Mouse (Mus musculus): ENCODE results near the gene Atxn1.

GRCm38 (mm10) chr13:45740369-45740768 is 224.4 kb downstream of the Atxn1 start:
- TF ChIP-seq CTCF (IDR thresholded peaks at IDR 0.05; ENCODE audit: insufficient read depth, low read length) (no peak), POLR2A (IDR thresholded peaks at IDR 0.05; ENCODE audit: borderline replicate concordance, extremely low read depth, low read depth, low read length) (no peak)

Data from lung, adult 2 months (tissue).